Mouse (Mus musculus) hindbrain, embryonic 11.5 days (tissue): ENCODE data around the gene Pth2. TPM values are rescaled to one million over a fixed set of nuclear protein-coding genes. Genes with fewer than 3 reads are reported as not detected.
"Not testable (repeated sequence)": the region's sequence is repeated elsewhere in the genome, so short reads cannot be mapped to it uniquely, and the experiment has no call there.

Experiments
- ATAC-seq: fragments of 200-750 bp; cut with Nextera tagmentation; 2 replicates; pipeline ENCODE4 v1.8.0; 2017; ENCODE audit warnings: mild to moderate bottlenecking, moderate TSS enrichment, moderate library complexity; ENCODE audit not compliant: low FRiP score
- DNase-seq: peaks from one replicate; pipeline ENCODE4 v3.0.0-alpha.2; 2015; ENCODE audit warnings: low spot score
- H3K27ac ChIP-seq: fragments of 300-500 bp; sonication (generic); 2 replicates; pipeline ENCODE4 v1.5.1; 2014; ENCODE audit warnings: mild to moderate bottlenecking, low read depth, low read length
- H3K27me3 ChIP-seq: fragments of 300-500 bp; sonication (generic); 2 replicates; pipeline ENCODE4 v1.6.1; 2014; ENCODE audit warnings: mild to moderate bottlenecking, low read length, moderate library complexity, mixed read lengths; ENCODE audit not compliant: control insufficient read depth, insufficient read depth
- H3K36me3 ChIP-seq: fragments of 300-500 bp; sonication (generic); 2 replicates; pipeline ENCODE4 v1.6.1; 2014; ENCODE audit warnings: mild to moderate bottlenecking, low read length, moderate library complexity, mixed read lengths; ENCODE audit not compliant: control insufficient read depth, insufficient read depth
- H3K4me1 ChIP-seq: fragments of 300-500 bp; sonication (generic); replicated peaks from 2 replicates; pipeline ENCODE4 v1.6.1; 2014; ENCODE audit warnings: low read length, mixed read lengths; ENCODE audit not compliant: control insufficient read depth, insufficient read depth
- H3K4me2 ChIP-seq: fragments of 300-500 bp; sonication (generic); replicated peaks from 2 replicates; pipeline ENCODE4 v1.6.1; 2014; ENCODE audit warnings: mild to moderate bottlenecking, low read depth, low read length
- H3K4me3 ChIP-seq: fragments of 300-500 bp; sonication (generic); 2 replicates; pipeline ENCODE4 v1.5.1; 2014; ENCODE audit warnings: low read depth, low read length
- H3K9ac ChIP-seq: fragments of 300-500 bp; sonication (generic); 2 replicates; pipeline ENCODE4 v1.6.1; 2014; ENCODE audit warnings: low read depth, low read length
- H3K9me3 ChIP-seq: fragments of 300-500 bp; sonication (generic); 2 replicates; pipeline ENCODE4 v1.6.1; 2016; ENCODE audit warnings: low read length; ENCODE audit not compliant: control insufficient read depth
- WGBS: fragments of 180-500 bp; shearing (Covaris S2); extraction: QIAGEN DNeasy Blood & Tissue Kit; methylation state at CpG from one replicate; pipeline ENCODE4 v1.1.7; 2014; 5-methylcytosine and 5-hydroxymethylcytosine counted together
- polyA plus RNA-seq: library from polyadenylated mRNA; unstranded; fragments of >200 nt; fragmentation: Nextera tagmentation; extraction: Ambion mirVana; gene quantifications from 2 replicates; pipeline ENCODE4 v1.2.1, GENCODE M21; 2014

Pth2 gene
- polyA plus RNA-seq, 1 experiment from 2014 or later, result not detected

- Histone ChIP-seq H3K4me3 (no peak overlapping the region), H3K27ac (no peak overlapping the region), H3K27me3 (no peaks in the 10 kb centered on the region), H3K36me3 (no peaks in the 10 kb centered on the region), H3K4me2 (no peak overlapping the region), H3K9ac (peak overlapping the region; percentile 8; the same call in 1 of the 2 replicates), H3K4me1 (no peaks in the 10 kb centered on the region; the same call in 1 of the 2 replicates), H3K9me3 (no peaks in the 10 kb centered on the region)
- DNase-seq (no peak), ATAC-seq (no peak)
- 39% methylated on average over 6 of the region's 6 CpGs for WGBS
Observed at GRCm38 (mm10) chr7:45149545-45149944, 31.2 kb upstream of the Pth2 start.

- peaks cover 2% of the 10 kb centered on the region; the same call in 1 of the 2 replicates for H3K4me1 ChIP-seq
- H3K27ac ChIP-seq, result no peak overlapping the region
- no peak overlapping the region for H3K9ac ChIP-seq
- ATAC-seq, result no peak
- no peaks in the 10 kb centered on the region for H3K9me3 ChIP-seq
- H3K36me3 ChIP-seq, result no peaks in the 10 kb centered on the region
- WGBS, result 59% methylated on average over 4 of the region's 4 CpGs
- H3K27me3 ChIP-seq, result no peaks in the 10 kb centered on the region
- no peak overlapping the region for H3K4me3 ChIP-seq
- H3K4me2 ChIP-seq, result no peak overlapping the region
- no peak for DNase-seq
Observed at GRCm38 (mm10) chr7:45150321-45150720, 30.5 kb upstream of the Pth2 start.

GRCm38 (mm10) chr7:45151303-45151702, 29.5 kb upstream of the Pth2 start:
- Histone ChIP-seq H3K27ac (no peak overlapping the region), H3K4me3 (no peak overlapping the region), H3K36me3 (no peaks in the 10 kb centered on the region), H3K4me1 (peaks cover 2% of the 10 kb centered on the region; the same call in 1 of the 2 replicates), H3K27me3 (no peaks in the 10 kb centered on the region), H3K4me2 (no peak overlapping the region), H3K9me3 (no peaks in the 10 kb centered on the region), H3K9ac (no peak overlapping the region)
- 61% methylated on average over 11 of the region's 11 CpGs for WGBS
- ATAC-seq (no peak), DNase-seq (no peak)

- WGBS, result 91% methylated on average over 2 of the region's 2 CpGs
- H3K27me3 ChIP-seq, H3K27ac ChIP-seq, H3K4me1 ChIP-seq, H3K4me3 ChIP-seq, ATAC-seq, DNase-seq, H3K36me3 ChIP-seq, H3K4me2 ChIP-seq, H3K9me3 ChIP-seq: not testable (repeated sequence)
- peak overlapping the region; percentile 91; the same call in 1 of the 2 replicates for H3K9ac ChIP-seq
Observed at GRCm38 (mm10) chr7:45153052-45153451, 27.7 kb upstream of the Pth2 start.

GRCm38 (mm10) chr7:45153586-45153985, 27.2 kb upstream of the Pth2 start:
- H3K27ac ChIP-seq, result peak overlapping the region; percentile 80
- H3K4me1 ChIP-seq, result peaks cover 2% of the 10 kb centered on the region; the same call in 1 of the 2 replicates
- peak overlapping the region; percentile 74 for H3K4me2 ChIP-seq
- H3K36me3 ChIP-seq, result 0 out of 2 replicates have a peak, but pooled peaks cover 2% of the 10 kb centered on the region
- WGBS, result 9% methylated on average over 5 of the region's 5 CpGs
- no peak for DNase-seq
- no peaks in the 10 kb centered on the region for H3K27me3 ChIP-seq
- peak overlapping the region; percentile 65 for H3K4me3 ChIP-seq
- no peaks in the 10 kb centered on the region for H3K9me3 ChIP-seq
- ATAC-seq, result peak; percentile 25; the same call in 1 of the 2 replicates
- H3K9ac ChIP-seq, result peak overlapping the region; percentile 91

- Histone ChIP-seq H3K36me3 (0 out of 2 replicates have a peak, but pooled peaks cover 2% of the 10 kb centered on the region), H3K4me2 (peak within 1 kb of the TSS; percentile 74), H3K27ac (peak within 1 kb of the TSS; percentile 80), H3K4me3 (peak within 1 kb of the TSS; percentile 65), H3K9me3 (no peaks in the 10 kb centered on the region), H3K9ac (peak within 1 kb of the TSS; percentile 91), H3K4me1 (peaks cover 2% of the 10 kb centered on the region; the same call in 1 of the 2 replicates), H3K27me3 (no peaks in the 10 kb centered on the region)
- ATAC-seq (peak; percentile 96), DNase-seq (peak; percentile 99)
- WGBS, result 5% methylated on average over 68 of the region's 69 CpGs
Observed at GRCm38 (mm10) chr7:45154096-45154992, 26.5 kb upstream of the Pth2 start, which contains the start of the genes Pih1d1 and Aldh16a1. Gene Pih1d1 (plus strand): TSS chr7:45154303. Gene Aldh16a1 (minus strand): TSS chr7:45154584.

GRCm38 (mm10) chr7:45154993-45155514, 25.7 kb upstream of the Pth2 start:
- 0 out of 2 replicates have a peak overlapping the region, but pooled peaks have one; percentile 91 for H3K9ac ChIP-seq
- ATAC-seq (peak; percentile 51), DNase-seq (peak; percentile 61)
- H3K4me2 ChIP-seq, result peak overlapping the region; percentile 74
- peaks cover 2% of the 10 kb centered on the region; the same call in 1 of the 2 replicates for H3K4me1 ChIP-seq
- 78% methylated on average over 12 of the region's 12 CpGs for WGBS
- H3K27me3 ChIP-seq, result no peaks in the 10 kb centered on the region
- peak overlapping the region; percentile 65 for H3K4me3 ChIP-seq
- 0 out of 2 replicates have a peak, but pooled peaks cover 2% of the 10 kb centered on the region for H3K36me3 ChIP-seq
- H3K27ac ChIP-seq, result no peak overlapping the region
- H3K9me3 ChIP-seq, result no peaks in the 10 kb centered on the region

- WGBS, result 80% methylated on average over 9 of the region's 9 CpGs
- H3K9ac ChIP-seq, result no peak overlapping the region
- no peak for ATAC-seq
Observed at GRCm38 (mm10) chr7:45155590-45155989, 25.2 kb upstream of the Pth2 start.

More at GRCm38 (mm10) chr7:45155590-45155989, 25.2 kb upstream of the Pth2 start:
- 0 out of 2 replicates have a peak, but pooled peaks cover 2% of the 10 kb centered on the region for H3K36me3 ChIP-seq
- no peaks in the 10 kb centered on the region for H3K9me3 ChIP-seq
- H3K4me2 ChIP-seq, result no peak overlapping the region
- no peak for DNase-seq
- H3K27ac ChIP-seq, result no peak overlapping the region
- H3K4me3 ChIP-seq, result no peak overlapping the region
- peaks cover 2% of the 10 kb centered on the region; the same call in 1 of the 2 replicates for H3K4me1 ChIP-seq
- H3K27me3 ChIP-seq, result no peaks in the 10 kb centered on the region
